Mouse (Mus musculus) neural tube, embryonic 14.5 days (tissue): Measurements from ENCODE around the gene Dda1. TPM values are rescaled to one million over a fixed set of nuclear protein-coding genes. Genes with fewer than 3 reads are reported as not detected.

Source experiments
- ATAC-seq: fragments of 200-750 bp; cut with Nextera tagmentation; 2 replicates; pipeline ENCODE4 v1.8.0; 2017; ENCODE audit warnings: low read depth, mild to moderate bottlenecking, moderate TSS enrichment, moderate library complexity
- H3K27ac ChIP-seq: fragments of 300-500 bp; sonication (generic); 2 replicates; pipeline ENCODE4 v1.5.1; 2014; ENCODE audit warnings: low read depth, mild to moderate bottlenecking, control low read depth, low read length, moderate library complexity, mixed read lengths
- H3K27me3 ChIP-seq: fragments of 300-500 bp; sonication (generic); 2 replicates; pipeline ENCODE4 v1.6.1; 2014; ENCODE audit warnings: low read length; ENCODE audit not compliant: control insufficient read depth, insufficient read depth
- H3K36me3 ChIP-seq: fragments of 300-500 bp; sonication (generic); 2 replicates; pipeline ENCODE4 v1.6.1; 2014; ENCODE audit warnings: low read length, mixed read lengths; ENCODE audit not compliant: control insufficient read depth, insufficient read depth
- H3K4me1 ChIP-seq: fragments of 300-500 bp; sonication (generic); 2 replicates; pipeline ENCODE4 v1.6.1; 2014; ENCODE audit warnings: low read length; ENCODE audit not compliant: control insufficient read depth, insufficient read depth
- H3K4me2 ChIP-seq: fragments of 300-500 bp; sonication (generic); 2 replicates; pipeline ENCODE4 v1.6.1; 2014; ENCODE audit warnings: mild to moderate bottlenecking, low read depth, low read length, control low read depth
- H3K4me3 ChIP-seq: fragments of 300-500 bp; sonication (generic); 2 replicates; pipeline ENCODE4 v1.5.1; 2014; ENCODE audit warnings: low read depth, low read length, control low read depth, mixed read lengths
- H3K9ac ChIP-seq: fragments of 300-500 bp; sonication (generic); replicated peaks from 2 replicates; pipeline ENCODE4 v1.6.1; 2014; ENCODE audit warnings: low read depth, mild to moderate bottlenecking, control low read depth, low read length, mixed read lengths
- H3K9me3 ChIP-seq: fragments of 300-500 bp; sonication (generic); 2 replicates; pipeline ENCODE4 v1.6.1; 2016; ENCODE audit warnings: low read length; ENCODE audit not compliant: control insufficient read depth
- WGBS: fragments of 180-500 bp; shearing (Covaris S2); extraction: QIAGEN DNeasy Blood & Tissue Kit; methylation state at CpG from one replicate; pipeline ENCODE4 v1.1.7; 2014; 5-methylcytosine and 5-hydroxymethylcytosine counted together
- polyA plus RNA-seq: library from polyadenylated mRNA; unstranded; fragments of >200 nt; fragmentation: Nextera tagmentation; extraction: Ambion mirVana; gene quantifications from 2 replicates; pipeline ENCODE4 v1.2.1, GENCODE M21; 2014

Gene Dda1
- polyA plus RNA-seq, 1 experiment from 2014 or later, result 251 TPM

GRCm38 (mm10) chr8:71497881-71498501 lies 29.0 kb downstream of the Dda1 start:
- no peaks in the 10 kb centered on the region for H3K4me1 ChIP-seq
- no peaks in the 10 kb centered on the region for H3K27me3 ChIP-seq
- no peak overlapping the region for H3K27ac ChIP-seq
- no peak overlapping the region for H3K9ac ChIP-seq
- no peak overlapping the region for H3K4me2 ChIP-seq
- WGBS, result 35% methylated on average over 15 of the region's 15 CpGs
- ATAC-seq, result no peak
- H3K36me3 ChIP-seq, result no peaks in the 10 kb centered on the region
- H3K4me3 ChIP-seq, result no peak overlapping the region
- no peaks in the 10 kb centered on the region for H3K9me3 ChIP-seq

- Histone ChIP-seq H3K4me3 (no peak overlapping the region), H3K4me1 (no peaks in the 10 kb centered on the region), H3K9ac (no peak overlapping the region), H3K4me2 (no peak overlapping the region), H3K27me3 (no peaks in the 10 kb centered on the region), H3K36me3 (no peaks in the 10 kb centered on the region), H3K27ac (no peak overlapping the region), H3K9me3 (no peaks in the 10 kb centered on the region)
- no peak for ATAC-seq
- WGBS, result 45% methylated on average over 15 of the region's 16 CpGs
Measured at GRCm38 (mm10) chr8:71498816-71499690, 30.1 kb downstream of the Dda1 start.

GRCm38 (mm10) chr8:71504349-71504748 lies 35.4 kb downstream of the Dda1 start:
- ATAC-seq, result no peak

GRCm38 (mm10) chr8:71505326-71505725 lies 36.3 kb downstream of the Dda1 start:
- Histone ChIP-seq H3K9me3 (no peaks in the 10 kb centered on the region), H3K4me2 (no peak overlapping the region), H3K4me3 (no peak overlapping the region), H3K36me3 (no peaks in the 10 kb centered on the region), H3K27me3 (peaks cover 32% of the 10 kb centered on the region), H3K27ac (no peak overlapping the region), H3K9ac (no peak overlapping the region), H3K4me1 (no peaks in the 10 kb centered on the region)
- ATAC-seq, result no peak
- WGBS, result 93% methylated on average over 4 of the region's 4 CpGs

More at GRCm38 (mm10) chr8:71504349-71504748, 35.4 kb downstream of the Dda1 start:
- H3K4me1 ChIP-seq, result no peaks in the 10 kb centered on the region
- peaks cover 32% of the 10 kb centered on the region for H3K27me3 ChIP-seq
- H3K4me2 ChIP-seq, result no peak overlapping the region
- no peaks in the 10 kb centered on the region for H3K36me3 ChIP-seq
- H3K27ac ChIP-seq, result no peak overlapping the region
- WGBS, result 85% methylated on average over 4 of the region's 4 CpGs
- H3K9me3 ChIP-seq, result no peaks in the 10 kb centered on the region
- no peak overlapping the region for H3K4me3 ChIP-seq
- H3K9ac ChIP-seq, result no peak overlapping the region

GRCm38 (mm10) chr8:71505979-71506378 lies 37.0 kb downstream of the Dda1 start:
- no peak for ATAC-seq
- H3K36me3 ChIP-seq, result no peaks in the 10 kb centered on the region
- H3K4me2 ChIP-seq, result no peak overlapping the region
- peaks cover 32% of the 10 kb centered on the region for H3K27me3 ChIP-seq
- H3K27ac ChIP-seq, result no peak overlapping the region
- H3K4me3 ChIP-seq, result no peak overlapping the region
- no peaks in the 10 kb centered on the region for H3K9me3 ChIP-seq
- H3K4me1 ChIP-seq, result no peaks in the 10 kb centered on the region
- WGBS, result 82% methylated on average over 4 of the region's 4 CpGs
- H3K9ac ChIP-seq, result no peak overlapping the region

- H3K36me3 ChIP-seq, result no peaks in the 10 kb centered on the region
- H3K27me3 ChIP-seq, result peaks cover 32% of the 10 kb centered on the region
- peak; percentile 86 for ATAC-seq
- 0% methylated on average over 61 of the region's 61 CpGs for WGBS
- H3K27ac ChIP-seq, result no peak overlapping the region
- H3K4me3 ChIP-seq, result peak overlapping the region; percentile 35
- H3K4me1 ChIP-seq, result no peaks in the 10 kb centered on the region
- 0 out of 2 replicates have a peak overlapping the region, but pooled peaks have one; percentile 37 for H3K9ac ChIP-seq
- peak overlapping the region; percentile 47 for H3K4me2 ChIP-seq
- H3K9me3 ChIP-seq, result no peaks in the 10 kb centered on the region
Measured at GRCm38 (mm10) chr8:71507589-71508104, 38.6 kb downstream of the Dda1 start.

- H3K36me3 ChIP-seq, result no peaks in the 10 kb centered on the region
- 76% methylated on average over 2 of the region's 2 CpGs for WGBS
- H3K4me2 ChIP-seq, result no peak overlapping the region
- no peaks in the 10 kb centered on the region for H3K9me3 ChIP-seq
- no peak overlapping the region for H3K4me3 ChIP-seq
- no peaks in the 10 kb centered on the region for H3K4me1 ChIP-seq
- H3K27ac ChIP-seq, result no peak overlapping the region
- peaks cover 32% of the 10 kb centered on the region for H3K27me3 ChIP-seq
- no peak for ATAC-seq
- H3K9ac ChIP-seq, result no peak overlapping the region
Measured at GRCm38 (mm10) chr8:71509316-71509715, 40.3 kb downstream of the Dda1 start.

GRCm38 (mm10) chr8:71511644-71512043 lies 42.6 kb downstream of the Dda1 start, which contains the start of gene Plvap:
TSS of gene Plvap (minus strand) at chr8:71511752.
- no peak within 1 kb of the TSS for H3K4me3 ChIP-seq
- H3K27me3 ChIP-seq, result peaks cover 21% of the 10 kb centered on the region
- ATAC-seq, result no peak
- H3K9me3 ChIP-seq, result no peaks in the 10 kb centered on the region
- H3K27ac ChIP-seq, result no peak within 1 kb of the TSS
- no peaks in the 10 kb centered on the region for H3K36me3 ChIP-seq
- H3K9ac ChIP-seq, result no peak within 1 kb of the TSS
- 62% methylated on average over 14 of the region's 14 CpGs for WGBS
- H3K4me1 ChIP-seq, result no peaks in the 10 kb centered on the region
- H3K4me2 ChIP-seq, result no peak within 1 kb of the TSS
